Mouse (Mus musculus) MEL (cell line): ENCODE measurements around the gene Fut1. TPM values are rescaled to one million over a fixed set of nuclear protein-coding genes. Genes with fewer than 3 reads are reported as not detected.

Source experiments
- DNase-seq: peaks from one replicate; pipeline ENCODE4 v3.0.0; 2011; ENCODE audit warnings: low read depth, low spot score
- H3K27ac ChIP-seq: 2 replicates; pipeline ENCODE4 v1.5.1; 2012; ENCODE audit warnings: low read depth, mild to moderate bottlenecking, control low read depth, low read length, moderate library complexity; ENCODE audit not compliant: control insufficient read depth
- H3K27me3 ChIP-seq, 2 experiments: fragments of 150-350 bp in 1 of 2; sonication (generic) in 1 of 2; 2 replicates each; pipeline ENCODE4 v1.6.1; 2012; ENCODE audit warnings: low read length in 2 of 2, mild to moderate bottlenecking in 2 of 2, improper control_type of control experiment in 1 of 2, moderate library complexity in 1 of 2; ENCODE audit not compliant: insufficient read depth in 2 of 2, control insufficient read depth in 1 of 2
- H3K36me3 ChIP-seq, 2 experiments: 2 replicates each; pipeline ENCODE4 v1.6.1; 2012 to 2014; ENCODE audit warnings: low read length in 2 of 2, improper control_type of control experiment in 1 of 2, inconsistent platforms in 1 of 2, mild to moderate bottlenecking in 1 of 2; ENCODE audit not compliant: insufficient read depth in 2 of 2, control insufficient read depth in 1 of 2
- H3K4me1 ChIP-seq, 2 experiments: fragments of 150-350 bp in 1 of 2; sonication (generic) in 1 of 2; 2 replicates each; pipeline ENCODE4 v1.6.1; 2012; ENCODE audit warnings: low read length in 2 of 2, improper control_type of control experiment in 1 of 2, mild to moderate bottlenecking in 1 of 2; ENCODE audit not compliant: insufficient read depth in 2 of 2, control insufficient read depth in 1 of 2
- H3K4me3 ChIP-seq, 2 experiments: fragments of 150-350 bp in 1 of 2; sonication (generic) in 1 of 2; 2 replicates each; pipeline ENCODE4 v1.5.1; 2012; ENCODE audit warnings: low read depth in 2 of 2, low read length in 2 of 2, mild to moderate bottlenecking in 2 of 2, moderate library complexity in 2 of 2, control low read depth in 1 of 2, improper control_type of control experiment in 1 of 2; ENCODE audit not compliant: control insufficient read depth in 1 of 2, insufficient read depth in 1 of 2
- H3K79me2 ChIP-seq: 2 replicates; pipeline ENCODE4 v1.6.1; 2012; ENCODE audit warnings: mild to moderate bottlenecking, low read length, moderate library complexity; ENCODE audit not compliant: control insufficient read depth, poor library complexity, insufficient read depth
- H3K9ac ChIP-seq: 2 replicates; pipeline ENCODE4 v1.6.1; 2012; ENCODE audit warnings: low read depth, mild to moderate bottlenecking, control low read depth, low read length, moderate library complexity; ENCODE audit not compliant: control insufficient read depth, poor library complexity, severe bottlenecking
- H3K9me3 ChIP-seq: fragments of 150-350 bp; sonication (generic); replicated peaks from 2 replicates; pipeline ENCODE4 v1.6.1; 2012; ENCODE audit warnings: mild to moderate bottlenecking, low read length, improper control_type of control experiment, moderate library complexity; ENCODE audit not compliant: insufficient read depth
- BHLHE40 ChIP-seq: IDR thresholded peaks from 2 replicates; pipeline ENCODE4 v1.6.1; 2012; ENCODE audit warnings: low read depth, mild to moderate bottlenecking, inconsistent platforms, low read length, improper control_type of control experiment, borderline replicate concordance
- CHD2 ChIP-seq: IDR thresholded peaks from 2 replicates; pipeline ENCODE4 v1.6.1; 2011; ENCODE audit warnings: low read length, improper control_type of control experiment
- CTCF ChIP-seq, 3 experiments: IDR thresholded peaks in 2 of 3; conservative IDR thresholded peaks in 1 of 3; 2 replicates each; pipeline ENCODE4 v1.5.1; 2011 to 2012; ENCODE audit warnings: low read length in 3 of 3, low read depth in 2 of 3, mild to moderate bottlenecking in 2 of 3, improper control_type of control experiment in 1 of 3, inconsistent platforms in 1 of 3, mixed read lengths in 1 of 3, moderate library complexity in 1 of 3; ENCODE audit not compliant: control insufficient read depth in 1 of 3, insufficient read depth in 1 of 3, poor library complexity in 1 of 3, severe bottlenecking in 1 of 3
- E2F4 ChIP-seq: IDR thresholded peaks from 2 replicates; pipeline ENCODE4 v1.6.1; 2011; ENCODE audit warnings: low read depth, low read length, improper control_type of control experiment, borderline replicate concordance
- ELF1 ChIP-seq: IDR thresholded peaks from 2 replicates; pipeline ENCODE4 v1.6.1; 2014; ENCODE audit warnings: low read depth, mild to moderate bottlenecking, inconsistent platforms, low read length, improper control_type of control experiment, moderate library complexity
- GABPA ChIP-seq: IDR thresholded peaks from 2 replicates; pipeline ENCODE4 v1.6.1; 2012; ENCODE audit warnings: low read depth, mild to moderate bottlenecking, inconsistent platforms, low read length, improper control_type of control experiment, moderate library complexity
- GATA1 ChIP-seq: IDR thresholded peaks from 2 replicates; pipeline ENCODE4 v1.6.1; 2011; ENCODE audit warnings: low read depth, low read length, improper control_type of control experiment
- HCFC1 ChIP-seq: IDR thresholded peaks from 2 replicates; pipeline ENCODE4 v1.6.1; 2012; ENCODE audit warnings: low read depth, mild to moderate bottlenecking, inconsistent platforms, low read length, improper control_type of control experiment, moderate library complexity
- KAT2A ChIP-seq: conservative IDR thresholded peaks from 2 replicates; pipeline ENCODE4 v1.6.1; 2012; ENCODE audit warnings: low read depth, low read length, improper control_type of control experiment, inconsistent platforms
- MAFK ChIP-seq: IDR thresholded peaks from 2 replicates; pipeline ENCODE4 v1.6.1; 2011; ENCODE audit warnings: low read depth, mild to moderate bottlenecking, low read length, improper control_type of control experiment, borderline replicate concordance
- MAX ChIP-seq: IDR thresholded peaks from 2 replicates; pipeline ENCODE4 v1.6.1; 2011; ENCODE audit warnings: low read length, improper control_type of control experiment
- MAZ ChIP-seq: IDR thresholded peaks from 2 replicates; pipeline ENCODE4 v1.6.1; 2012; ENCODE audit warnings: low read depth, mild to moderate bottlenecking, inconsistent platforms, low read length, improper control_type of control experiment
- MYB ChIP-seq: IDR thresholded peaks from 2 replicates; pipeline ENCODE4 v1.6.1; 2011; ENCODE audit warnings: mild to moderate bottlenecking, low read depth, low read length, improper control_type of control experiment
- NELFE ChIP-seq: IDR thresholded peaks from 2 replicates; pipeline ENCODE4 v1.6.1; 2011; ENCODE audit warnings: low read depth, low read length, improper control_type of control experiment
- POLR2A ChIP-seq, 2 experiments: IDR thresholded peaks; 2 replicates each; pipeline ENCODE4 v1.6.1; 2011 to 2012; ENCODE audit warnings: low read length in 2 of 2, mild to moderate bottlenecking in 2 of 2, control low read depth in 1 of 2, improper control_type of control experiment in 1 of 2, low read depth in 1 of 2, moderate library complexity in 1 of 2; ENCODE audit not compliant: control insufficient read depth in 1 of 2, insufficient read depth in 1 of 2, poor library complexity in 1 of 2
- RAD21 ChIP-seq: IDR thresholded peaks from 2 replicates; pipeline ENCODE4 v1.6.1; 2011; ENCODE audit warnings: mild to moderate bottlenecking, low read depth, low read length, improper control_type of control experiment
- RCOR1 ChIP-seq: IDR thresholded peaks from 2 replicates; pipeline ENCODE4 v1.6.1; 2012; ENCODE audit warnings: low read depth, mild to moderate bottlenecking, inconsistent platforms, low read length, improper control_type of control experiment
- SMC3 ChIP-seq: IDR thresholded peaks from 2 replicates; pipeline ENCODE4 v1.6.1; 2011; ENCODE audit warnings: low read depth, low read length, improper control_type of control experiment
- TBP ChIP-seq: IDR thresholded peaks from 2 replicates; pipeline ENCODE4 v1.8.0; 2011; ENCODE audit warnings: low read depth, low read length, improper control_type of control experiment
- ZNF384 ChIP-seq: IDR thresholded peaks from 2 replicates; pipeline ENCODE4 v1.6.1; 2012; ENCODE audit warnings: low read depth, mild to moderate bottlenecking, inconsistent platforms, low read length, improper control_type of control experiment
- polyA plus RNA-seq, 2 experiments: library from polyadenylated mRNA; stranded (reverse) in 1 of 2; unstranded in 1 of 2; fragments of >175 nt in 1 of 2; fragments of >200 nt in 1 of 2; gene quantifications; 2 replicates each; pipeline versions ENCODE4 v1.2.1 to v1.2.4; 2012; ENCODE audit warnings: low replicate concordance in 2 of 2, low read depth in 1 of 2; ENCODE audit not compliant: insufficient read length in 2 of 2, insufficient read depth in 1 of 2, missing spikeins in 1 of 2
- total RNA-seq: library from RNA; depleted of rRNA; stranded (reverse); fragments of 300-350 nt; gene quantifications from 2 replicates; pipeline ENCODE4 v1.2.3, GENCODE M21; 2012

Fut1 gene
- total and polyA plus RNA-seq, 3 experiments, result 0.04 TPM; not detected in 2

DNA sequence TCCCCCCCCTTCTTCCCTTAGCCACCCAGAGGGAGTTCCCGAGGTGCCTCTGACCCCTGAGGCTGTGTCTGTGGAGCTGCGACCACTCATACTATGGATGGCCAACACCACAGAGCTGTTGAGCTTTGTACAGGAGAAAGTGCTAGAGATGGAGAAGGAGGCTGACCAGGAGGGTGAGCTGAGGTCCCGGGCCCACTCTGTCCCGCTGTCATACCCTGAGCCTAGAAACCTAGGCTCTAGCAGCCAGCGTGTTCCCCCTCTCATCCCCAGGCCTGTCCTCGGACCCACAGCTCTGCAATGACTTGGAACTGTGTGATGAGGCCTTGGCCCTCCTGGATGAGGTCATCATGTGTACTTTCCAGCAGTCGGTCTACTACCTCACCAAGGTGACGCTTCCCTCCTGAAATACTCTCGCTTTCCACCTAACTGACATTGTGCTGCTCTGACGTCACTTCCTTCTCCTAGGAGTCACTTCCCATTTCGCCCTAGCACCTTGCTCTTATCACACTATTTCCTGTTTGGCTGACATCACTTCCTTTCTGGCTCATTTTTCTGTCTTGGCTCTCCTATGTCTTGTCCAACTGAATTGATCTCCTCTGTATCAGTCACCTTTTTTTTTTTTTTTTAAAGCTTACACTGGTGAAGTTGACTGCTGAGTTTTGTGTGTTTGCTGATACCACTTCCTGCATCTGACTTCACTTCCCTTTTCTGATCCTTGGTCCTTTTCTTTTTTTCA, 18.0 kb downstream of the Fut1 start (continued):
- TF ChIP-seq MAZ (no peak), GATA1 (peak; percentile 66), RCOR1 (no peak)
- TF ChIP-seq, all 39 proteins: peak for 11

DNA sequence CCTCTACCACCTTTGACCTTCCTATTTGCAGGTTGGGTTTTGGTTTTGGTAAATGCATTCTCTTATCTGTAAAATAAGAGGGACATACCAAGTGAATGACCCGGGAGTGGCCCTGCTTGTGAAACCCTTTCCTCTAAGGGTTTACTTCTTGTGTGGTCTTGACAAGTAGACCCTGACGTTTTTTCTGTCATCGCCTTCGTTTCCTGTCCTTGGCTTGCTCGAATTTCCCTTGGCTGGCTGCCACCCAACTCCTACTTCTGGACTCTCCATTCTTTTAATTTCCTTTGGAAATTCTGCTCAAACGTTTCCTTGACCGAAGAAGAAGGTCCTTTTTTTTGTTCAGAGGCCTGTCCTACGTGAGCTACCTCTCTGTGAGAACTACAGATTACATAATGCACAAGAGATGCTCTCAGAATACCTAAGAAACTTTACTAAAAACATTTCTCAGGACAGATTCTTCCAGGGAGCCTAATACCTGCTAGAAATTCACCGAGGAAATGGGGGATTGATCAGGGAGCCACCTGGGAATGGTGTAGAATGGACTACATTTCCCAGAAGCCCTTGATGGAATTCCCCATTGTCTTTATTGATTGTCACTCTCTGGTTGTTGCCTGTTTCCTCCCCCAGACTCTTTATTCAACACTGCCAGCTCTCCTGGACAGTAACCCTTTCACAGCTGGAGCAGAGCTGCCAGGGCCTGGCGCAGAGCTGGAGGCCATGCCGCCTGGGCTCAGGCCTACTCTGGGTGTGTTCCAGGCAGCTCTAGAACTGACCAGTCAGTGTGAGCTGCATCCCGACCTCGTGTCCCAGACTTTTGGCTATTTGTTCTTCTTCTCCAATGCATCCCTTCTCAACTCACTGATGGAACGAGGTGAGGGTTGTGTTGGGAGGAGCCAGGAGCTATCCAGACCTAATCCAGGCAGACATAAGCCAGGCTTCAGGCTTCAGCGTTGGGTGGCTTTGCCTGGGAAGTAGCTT, 18.9 kb downstream of the Fut1 start:
- Histone ChIP-seq H3K4me3 (no peak overlapping the region), H3K4me1 (peaks cover 0 to 10% of the 10 kb centered on the region in 2 experiments; a peak in 2 of 4 replicates), H3K9me3 (no peaks in the 10 kb centered on the region), H3K27me3 (no peaks in the 10 kb centered on the region), H3K9ac (no peak overlapping the region), H3K36me3 (peaks cover 0 to 4% of the 10 kb centered on the region in 2 experiments; a peak in 1 of 4 replicates), H3K27ac (peak overlapping the region; percentile 62), H3K79me2 (no peaks in the 10 kb centered on the region)
- DNase-seq, result no peak
- no peak for TF ChIP-seq MAZ
- TF ChIP-seq GABPA, result no peak
- no peak for TF ChIP-seq CTCF (IDR thresholded peaks at IDR 0.05 in 2 of 3, conservative IDR thresholded peaks at IDR 0.05 in 1 of 3; ENCODE audit: control insufficient read depth in 1 of 3, insufficient read depth in 1 of 3, low read depth in 2 of 3, low read length in 3 of 3, poor library complexity in 1 of 3, severe bottlenecking in 1 of 3)
- no peak for TF ChIP-seq BHLHE40
- no peak for TF ChIP-seq POLR2A (IDR thresholded peaks at IDR 0.05; ENCODE audit: control insufficient read depth in 1 of 2, insufficient read depth in 1 of 2, low read depth in 1 of 2, low read length in 2 of 2, poor library complexity in 1 of 2)
- TF ChIP-seq CHD2, result no peak
- no peak for TF ChIP-seq E2F4
- no peak for TF ChIP-seq MYB
- no peak for TF ChIP-seq KAT2A
- TF ChIP-seq RCOR1, result no peak
- no peak for TF ChIP-seq MAX
- no peak for TF ChIP-seq NELFE
- TF ChIP-seq RAD21, result no peak
- TF ChIP-seq MAFK, result no peak
- no peak for TF ChIP-seq TBP
- TF ChIP-seq ZNF384, result no peak
- no peak for TF ChIP-seq SMC3
- no peak for TF ChIP-seq HCFC1
- no peak for TF ChIP-seq ELF1
